Comparison of ENCODE assay signal across 8 mouse cellular contexts in genomic region chr9:119352060-119352459, GRCm38 (mm10). TPM values are rescaled to one million over a fixed set of nuclear protein-coding genes. Genes with fewer than 3 reads are reported as not detected.
DNase-seq lines count a peak whose midpoint lies in the region; ATAC-seq and TF ChIP-seq lines count a peak whose summit lies in the region.

No protein-coding gene starts in this region.

- H3K4me2 ChIP-seq in embryonic facial prominence, embryonic 14.5 days (ENCODE audit: low read depth, low read length): no peak overlapping the region

- no peak for TF ChIP-seq POLR2A in liver, adult 2 months (IDR thresholded peaks at IDR 0.05; ENCODE audit: extremely low read depth, insufficient read depth, low read length)

- no peaks in the 10 kb centered on the region for H3K4me1 ChIP-seq in embryonic facial prominence, embryonic 14.5 days (ENCODE audit: control insufficient read depth, insufficient read depth, low read length)
- peaks cover 9% of the 10 kb centered on the region for H3K4me1 ChIP-seq in heart, embryonic 10.5 days
- peaks cover 3% of the 10 kb centered on the region for H3K4me1 ChIP-seq in liver, adult 2 months (ENCODE audit: control insufficient read depth, insufficient read depth, low read length)

- no peak overlapping the region for H3K9ac ChIP-seq in embryonic facial prominence, embryonic 14.5 days (ENCODE audit: low read depth, low read length)
- no peak overlapping the region for H3K9ac ChIP-seq in liver, adult 2 months (ENCODE audit: low read depth, low read length)

- no peak overlapping the region for H3K27ac ChIP-seq in embryonic facial prominence, embryonic 14.5 days (replicated peaks; ENCODE audit: low read depth, low read length)
- H3K27ac ChIP-seq in heart, embryonic 10.5 days: no peak overlapping the region
- H3K27ac ChIP-seq in liver, adult 2 months (replicated peaks; ENCODE audit: insufficient read depth, low read depth, low read length): no peak overlapping the region

- no peaks in the 10 kb centered on the region for H3K9me3 ChIP-seq in embryonic facial prominence, embryonic 14.5 days (ENCODE audit: control insufficient read depth, low read length)
- H3K9me3 ChIP-seq in heart, embryonic 10.5 days: no peaks in the 10 kb centered on the region

- 31% methylated on average over 4 of the region's 4 CpGs for WGBS in embryonic facial prominence, embryonic 14.5 days
- WGBS in heart, embryonic 10.5 days: 19% methylated on average over 4 of the region's 4 CpGs
- 14% methylated on average over 4 of the region's 4 CpGs for WGBS in liver, adult 2 months

- ATAC-seq in embryonic facial prominence, embryonic 14.5 days (ENCODE audit: low read depth): peak; percentile 71
- peak; percentile 86 for ATAC-seq in monocyte, adult 5-6 weeks (replicated peaks; ENCODE audit: insufficient number of reproducible peaks, low FRiP score, low TSS enrichment, poor library complexity, severe bottlenecking)

- H3K4me3 ChIP-seq in C2C12 (ENCODE audit: insufficient read depth, poor library complexity, severe bottlenecking): no peak overlapping the region
- H3K4me3 ChIP-seq in embryonic facial prominence, embryonic 14.5 days (ENCODE audit: low read depth, low read length): no peak overlapping the region
- H3K4me3 ChIP-seq in heart, embryonic 10.5 days: no peak overlapping the region
- no peak overlapping the region for H3K4me3 ChIP-seq in liver, adult 2 months (ENCODE audit: insufficient read depth, low read depth, low read length)

- peak; percentile 97 for TF ChIP-seq CTCF in C2C12 (IDR thresholded peaks at IDR 0.05; ENCODE audit: control insufficient read depth, insufficient read depth, insufficient read length)
- peak; percentile 95 for TF ChIP-seq CTCF in liver, adult 2 months (IDR thresholded peaks at IDR 0.05; ENCODE audit: low read depth, low read length)

- no peaks in the 10 kb centered on the region for H3K27me3 ChIP-seq in C2C12 (ENCODE audit: control insufficient read depth, insufficient read depth, insufficient read length)
- H3K27me3 ChIP-seq in embryonic facial prominence, embryonic 14.5 days (replicated peaks; ENCODE audit: control insufficient read depth, insufficient read depth, low read length): no peaks in the 10 kb centered on the region
- H3K27me3 ChIP-seq in heart, embryonic 10.5 days (ENCODE audit: insufficient read depth, poor library complexity, severe bottlenecking): no peaks in the 10 kb centered on the region
- H3K27me3 ChIP-seq in liver, adult 2 months (ENCODE audit: control insufficient read depth, insufficient read depth, low read length): no peaks in the 10 kb centered on the region
- H3K27me3 ChIP-seq in splenic B cell, adult 2 months (ENCODE audit: control insufficient read depth, insufficient read depth, low read length, poor library complexity, severe bottlenecking): no peaks in the 10 kb centered on the region

- no peaks in the 10 kb centered on the region for H3K36me3 ChIP-seq in C2C12 (ENCODE audit: control insufficient read depth, insufficient read depth)
- peaks cover 39% of the 10 kb centered on the region for H3K36me3 ChIP-seq in embryonic facial prominence, embryonic 14.5 days (ENCODE audit: control insufficient read depth, insufficient read depth, low read length)
- peaks cover 37% of the 10 kb centered on the region for H3K36me3 ChIP-seq in heart, embryonic 10.5 days
- peaks cover 17% of the 10 kb centered on the region; the same call in 1 of the 2 replicates for H3K36me3 ChIP-seq in liver, adult 2 months (ENCODE audit: control insufficient read depth, insufficient read depth, low read length)
- H3K36me3 ChIP-seq in splenic B cell, adult 2 months (ENCODE audit: control insufficient read depth, insufficient read depth, low read length, poor library complexity, severe bottlenecking): no peaks in the 10 kb centered on the region

- no peaks in the 10 kb centered on the region for H3K79me2 ChIP-seq in C2C12 (ENCODE audit: control insufficient read depth, insufficient read depth)
- no peaks in the 10 kb centered on the region for H3K79me2 ChIP-seq in liver, adult 2 months (ENCODE audit: control insufficient read depth, insufficient read depth, low read length)

- no peak overlapping the region for H3ac ChIP-seq in C2C12 (ENCODE audit: control insufficient read depth, insufficient read length, low read depth)

- DNase-seq in adrenal gland, postnatal 36 days: peak; percentile 88 to 93
- peak; percentile 65 for DNase-seq in embryonic facial prominence, embryonic 14.5 days (ENCODE audit: low spot score)
- DNase-seq in heart, embryonic 10.5 days (ENCODE audit: low spot score): peak; percentile 87
- DNase-seq in kidney, adult 9 months: peak; percentile 88
- peak; percentile 54 for DNase-seq in liver, adult 2 months (ENCODE audit: extremely low read depth, low read depth, low spot score)
- peak; percentile 84 for DNase-seq in splenic B cell, adult 2 months (ENCODE audit: low read depth, low spot score)

- no peaks in the 10 kb centered on the region for H3K79me3 ChIP-seq in C2C12 (ENCODE audit: low read depth)

TF ChIP-seq in C2C12, 6 proteins besides CTCF, POLR2A, EP300 and RAD21:
- TF ChIP-seq FOSL1 (IDR thresholded peaks at IDR 0.05; ENCODE audit: insufficient read depth, low read length, poor library complexity, severe bottlenecking) (no peak), MYOD1 (IDR thresholded peaks at IDR 0.05; ENCODE audit: control insufficient read depth, insufficient read length, low read depth) (no peak), CEBPB (IDR thresholded peaks at IDR 0.05; ENCODE audit: low read depth) (no peak), USF1 (IDR thresholded peaks at IDR 0.05; ENCODE audit: low read depth) (peak; percentile 19), MAX (IDR thresholded peaks at IDR 0.05) (peak; percentile 87), MYOG (IDR thresholded peaks at IDR 0.05; ENCODE audit: control insufficient read depth, extremely low read depth, insufficient read length) (no peak)

RNA-seq across cellular contexts. Expression of gene Xylb, which starts 5.1 kb away (rescaled TPM):
- polyA plus RNA-seq in C2C12 (2012; fragmentation: generic; extraction: Trizol): 3.1 TPM
- under 1 TPM; 0.79 to 0.99 TPM for total RNA-seq in adrenal gland, postnatal 36 days (2021)
- 4.8 and 5.0 TPM in 2 replicates for polyA plus RNA-seq in embryonic facial prominence, embryonic 14.5 days (2014; fragmentation: Nextera tagmentation; extraction: Ambion mirVana)
- polyA plus RNA-seq in heart, embryonic 10.5 days (2016; fragmentation: Nextera tagmentation; extraction: Ambion mirVana): 2.0 and 5.5 TPM in 2 replicates
- total RNA-seq in liver, adult 2 months (2014; rRNA removed): 204 and 276 TPM in 2 replicates
- polyA plus RNA-seq in liver, adult 2 months (2012; rRNA removed): 154 and 166 TPM in 2 replicates
- total RNA-seq in monocyte, adult 5-6 weeks (2017): 0.39 TPM in 1 of 3 replicates, not detected in the others

RNA-seq across cellular contexts. Expression of gene Myd88, which starts 10.8 kb away (rescaled TPM):
- 19.5 TPM for polyA plus RNA-seq in C2C12 (2012; fragmentation: generic; extraction: Trizol)
- 10 to 100 TPM; 25.9 to 36.7 TPM for total RNA-seq in adrenal gland, postnatal 36 days (2021)
- polyA plus RNA-seq in embryonic facial prominence, embryonic 14.5 days (2014; fragmentation: Nextera tagmentation; extraction: Ambion mirVana): 22.2 and 26.4 TPM in 2 replicates
- polyA plus RNA-seq in heart, embryonic 10.5 days (2016; fragmentation: Nextera tagmentation; extraction: Ambion mirVana): 11.4 and 11.6 TPM in 2 replicates
- 4.8 and 6.3 TPM in 2 replicates for total RNA-seq in liver, adult 2 months (2014; rRNA removed)
- polyA plus RNA-seq in liver, adult 2 months (2012; rRNA removed): 9.8 and 11.3 TPM in 2 replicates
- 71.0 to 79.2 TPM (median 75.9 TPM) in 3 replicates for total RNA-seq in monocyte, adult 5-6 weeks (2017)

RNA-seq across cellular contexts. Expression of gene Acaa1a, which starts 12.6 kb away (rescaled TPM):
- 50.9 TPM for polyA plus RNA-seq in C2C12 (2012; fragmentation: generic; extraction: Trizol)
- 100 to 1,000 TPM; 104 to 116 TPM for total RNA-seq in adrenal gland, postnatal 36 days (2021)
- polyA plus RNA-seq in embryonic facial prominence, embryonic 14.5 days (2014; fragmentation: Nextera tagmentation; extraction: Ambion mirVana): 83.8 and 86.9 TPM in 2 replicates
- polyA plus RNA-seq in heart, embryonic 10.5 days (2016; fragmentation: Nextera tagmentation; extraction: Ambion mirVana): 86.5 and 91.8 TPM in 2 replicates
- total RNA-seq in liver, adult 2 months (2014; rRNA removed): 155 and 170 TPM in 2 replicates
- polyA plus RNA-seq in liver, adult 2 months (2012; rRNA removed): 280 and 328 TPM in 2 replicates
- 31.0 to 54.9 TPM (median 52.6 TPM) in 3 replicates for total RNA-seq in monocyte, adult 5-6 weeks (2017)

RNA-seq across cellular contexts. Expression of gene Slc22a14, which starts 13.3 kb away (rescaled TPM):
- not detected for polyA plus RNA-seq in C2C12 (2012; fragmentation: generic; extraction: Trizol)
- not detected for total RNA-seq in adrenal gland, postnatal 36 days (2021)
- 0.26 TPM in 1 of 2 replicates, not detected in the other for polyA plus RNA-seq in embryonic facial prominence, embryonic 14.5 days (2014; fragmentation: Nextera tagmentation; extraction: Ambion mirVana)
- polyA plus RNA-seq in heart, embryonic 10.5 days (2016; fragmentation: Nextera tagmentation; extraction: Ambion mirVana): not detected in 2 replicates
- not detected in 2 replicates for total RNA-seq in liver, adult 2 months (2014; rRNA removed)
- polyA plus RNA-seq in liver, adult 2 months (2012; rRNA removed): not detected in 2 replicates
- 0.21 to 0.48 TPM in 2 of 3 replicates, not detected in the other for total RNA-seq in monocyte, adult 5-6 weeks (2017)

RNA-seq across cellular contexts. Expression of gene Oxsr1, which starts 29.8 kb away (rescaled TPM):
- polyA plus RNA-seq in C2C12 (2012; fragmentation: generic; extraction: Trizol): 13.0 TPM
- total RNA-seq in adrenal gland, postnatal 36 days (2021): 10 to 100 TPM; 32.1 to 35.7 TPM
- polyA plus RNA-seq in embryonic facial prominence, embryonic 14.5 days (2014; fragmentation: Nextera tagmentation; extraction: Ambion mirVana): 13.6 and 14.5 TPM in 2 replicates
- 12.0 and 13.6 TPM in 2 replicates for polyA plus RNA-seq in heart, embryonic 10.5 days (2016; fragmentation: Nextera tagmentation; extraction: Ambion mirVana)
- total RNA-seq in liver, adult 2 months (2014; rRNA removed): 14.2 and 15.6 TPM in 2 replicates
- polyA plus RNA-seq in liver, adult 2 months (2012; rRNA removed): 7.6 and 8.6 TPM in 2 replicates
- 42.8 to 50.1 TPM (median 45.9 TPM) in 3 replicates for total RNA-seq in monocyte, adult 5-6 weeks (2017)

Comparison
In these comparisons a context has a peak if more than half of its experiments do, and no peak if none do; other contexts are left out.
1. RNA of gene Xylb, which starts 5.1 kb away (polyA plus RNA-seq): 154 to 166 TPM in liver, adult 2 months; 2.0 to 5.5 TPM in heart, embryonic 10.5 days, 4.8 to 5.0 TPM in embryonic facial prominence, embryonic 14.5 days and 3.1 TPM in C2C12 (single experiment); every median in the first group is over 10 times any median in the second.
2. Peak in every context shown above with its lines, with median percentiles within 50 percentile points of each other: DNase-seq.